Mouse (Mus musculus) liver, embryonic 11.5 days (tissue): ENCODE measurements around the gene Ndufs7. TPM values are rescaled to one million over a fixed set of nuclear protein-coding genes. Genes with fewer than 3 reads are reported as not detected.

Source experiments
- ATAC-seq: fragments of 200-750 bp; cut with Nextera tagmentation; replicated peaks from 2 replicates; pipeline ENCODE4 v1.8.0; 2017; ENCODE audit warnings: moderate number of reproducible peaks, mild to moderate bottlenecking, moderate TSS enrichment, moderate library complexity; ENCODE audit not compliant: low FRiP score
- DNase-seq: peaks from one replicate; pipeline ENCODE4 v3.0.0-alpha.2; 2017; ENCODE audit warnings: low spot score
- H3K27ac ChIP-seq: fragments of 300-500 bp; sonication (generic); 2 replicates; pipeline ENCODE4 v1.5.1; 2014; ENCODE audit warnings: mild to moderate bottlenecking, low read depth, low read length, control low read depth
- H3K27me3 ChIP-seq: fragments of 300-500 bp; sonication (generic); replicated peaks from 2 replicates; pipeline ENCODE4 v1.6.1; 2014; ENCODE audit warnings: low read length, mixed read lengths; ENCODE audit not compliant: control insufficient read depth, insufficient read depth
- H3K36me3 ChIP-seq: fragments of 300-500 bp; sonication (generic); 2 replicates; pipeline ENCODE4 v1.6.1; 2014; ENCODE audit warnings: mild to moderate bottlenecking, low read length, moderate library complexity, mixed read lengths; ENCODE audit not compliant: control insufficient read depth, insufficient read depth
- H3K4me1 ChIP-seq: fragments of 300-500 bp; sonication (generic); replicated peaks from 2 replicates; pipeline ENCODE4 v1.6.1; 2014; ENCODE audit warnings: low read length, mixed read lengths; ENCODE audit not compliant: control insufficient read depth, insufficient read depth
- H3K4me2 ChIP-seq: fragments of 300-500 bp; sonication (generic); 2 replicates; pipeline ENCODE4 v1.6.1; 2014; ENCODE audit warnings: mild to moderate bottlenecking, control low read depth, moderate library complexity
- H3K4me3 ChIP-seq: fragments of 300-500 bp; sonication (generic); 2 replicates; pipeline ENCODE4 v1.5.1; 2014; ENCODE audit warnings: low read depth, low read length, control low read depth
- H3K9ac ChIP-seq: fragments of 300-500 bp; sonication (generic); 2 replicates; pipeline ENCODE4 v1.6.1; 2014; ENCODE audit warnings: low read depth, low read length, control low read depth
- H3K9me3 ChIP-seq: fragments of 300-500 bp; sonication (generic); 2 replicates; pipeline ENCODE4 v1.6.1; 2016; ENCODE audit warnings: low read length, inconsistent platforms, mixed read lengths; ENCODE audit not compliant: control insufficient read depth
- WGBS: fragments of 180-500 bp; shearing (Covaris S2); extraction: QIAGEN DNeasy Blood & Tissue Kit; methylation state at CpG from one replicate; pipeline ENCODE4 v1.1.7; 2014; 5-methylcytosine and 5-hydroxymethylcytosine counted together
- polyA plus RNA-seq: library from polyadenylated mRNA; unstranded; fragments of >200 nt; fragmentation: Nextera tagmentation; extraction: Ambion mirVana; gene quantifications from 2 replicates; pipeline ENCODE4 v1.2.1, GENCODE M21; 2014

Ndufs7 gene
- polyA plus RNA-seq, 1 experiment from 2014 or later: 427 TPM

DNA sequence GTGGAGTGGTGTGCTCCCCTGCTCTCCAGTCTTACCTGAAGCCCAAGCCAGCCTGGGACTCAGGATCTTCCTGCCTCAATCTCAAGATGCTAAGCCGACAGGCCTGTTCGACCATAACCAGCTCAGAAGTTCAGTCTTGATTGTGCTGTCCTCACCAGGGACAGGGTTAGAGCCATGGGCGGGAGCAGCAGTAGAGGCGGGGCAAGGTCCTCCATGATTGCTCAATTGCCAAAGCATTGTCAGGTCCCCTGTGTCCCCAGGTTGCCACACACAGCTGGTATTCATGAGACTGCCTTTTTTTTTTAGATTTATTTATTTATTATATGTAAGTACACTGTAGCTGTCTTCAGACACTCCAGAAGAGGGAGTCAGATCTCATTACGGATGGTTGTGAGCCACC is 27.3 kb downstream of the Ndufs7 start:
- no peak for ATAC-seq
- Histone ChIP-seq H3K4me2 (no peak overlapping the region), H3K36me3 (peaks cover 62% of the 10 kb centered on the region), H3K9ac (no peak overlapping the region), H3K9me3 (no peaks in the 10 kb centered on the region), H3K4me3 (no peak overlapping the region), H3K27ac (no peak overlapping the region), H3K27me3 (no peaks in the 10 kb centered on the region), H3K4me1 (peaks cover 15% of the 10 kb centered on the region)
- DNase-seq: no peak
- 83% methylated on average over 5 of the region's 5 CpGs for WGBS

DNA sequence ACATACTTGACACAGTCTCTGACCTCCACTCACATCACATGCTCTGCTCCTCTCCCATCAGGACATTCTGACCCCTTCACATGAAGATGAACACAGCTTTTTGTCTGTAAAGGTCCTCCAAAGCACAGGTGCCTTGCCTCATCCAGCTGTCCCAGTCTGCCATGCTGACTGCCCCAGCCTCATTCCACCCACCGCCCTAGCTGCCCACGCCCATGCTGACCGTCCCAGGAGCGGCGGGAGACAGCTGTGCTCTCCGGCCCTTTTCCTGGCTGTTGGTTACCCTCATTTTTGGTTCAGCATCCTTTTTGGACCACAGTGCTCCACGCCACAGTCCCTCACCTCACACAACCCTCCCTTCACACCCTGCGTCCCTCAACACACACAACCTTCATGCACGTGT is 29.5 kb downstream of the Ndufs7 start:
- Histone ChIP-seq H3K4me3 (no peak overlapping the region), H3K36me3 (peaks cover 76% of the 10 kb centered on the region), H3K27ac (no peak overlapping the region), H3K9ac (no peak overlapping the region), H3K27me3 (no peaks in the 10 kb centered on the region), H3K4me2 (no peak overlapping the region), H3K4me1 (peaks cover 3% of the 10 kb centered on the region; the same call in 1 of the 2 replicates), H3K9me3 (no peaks in the 10 kb centered on the region)
- 95% methylated on average over 9 of the region's 9 CpGs for WGBS
- ATAC-seq: no peak
- no peak for DNase-seq

DNA sequence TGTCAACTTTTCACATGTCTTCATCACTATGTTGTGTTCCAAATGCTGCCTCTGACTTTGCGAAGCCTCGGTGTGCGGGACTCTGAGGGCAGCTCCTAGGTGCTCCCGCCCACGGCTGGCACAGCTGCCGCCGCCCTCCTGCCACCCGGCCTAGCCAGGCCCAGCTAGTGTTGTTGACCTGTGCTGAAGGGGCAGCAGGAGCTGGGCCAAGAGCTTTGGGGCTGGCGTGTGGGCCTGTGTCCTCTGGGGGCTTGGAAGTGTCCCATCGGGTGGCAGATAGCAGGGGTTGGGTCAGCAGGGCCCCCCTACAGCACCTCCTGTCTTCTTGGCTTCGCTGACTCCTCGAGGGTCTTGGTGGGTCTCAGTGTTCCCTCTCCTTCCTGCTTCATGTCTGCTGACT is 30.4 kb downstream of the Ndufs7 start:
- Histone ChIP-seq H3K4me2 (no peak overlapping the region), H3K9ac (no peak overlapping the region), H3K9me3 (no peaks in the 10 kb centered on the region), H3K4me3 (no peak overlapping the region), H3K27me3 (no peaks in the 10 kb centered on the region), H3K27ac (no peak overlapping the region), H3K4me1 (no peaks in the 10 kb centered on the region; the same call in 1 of the 2 replicates), H3K36me3 (peaks cover 79% of the 10 kb centered on the region)
- DNase-seq (no peak), ATAC-seq (no peak)
- 90% methylated on average over 12 of the region's 12 CpGs for WGBS

DNA sequence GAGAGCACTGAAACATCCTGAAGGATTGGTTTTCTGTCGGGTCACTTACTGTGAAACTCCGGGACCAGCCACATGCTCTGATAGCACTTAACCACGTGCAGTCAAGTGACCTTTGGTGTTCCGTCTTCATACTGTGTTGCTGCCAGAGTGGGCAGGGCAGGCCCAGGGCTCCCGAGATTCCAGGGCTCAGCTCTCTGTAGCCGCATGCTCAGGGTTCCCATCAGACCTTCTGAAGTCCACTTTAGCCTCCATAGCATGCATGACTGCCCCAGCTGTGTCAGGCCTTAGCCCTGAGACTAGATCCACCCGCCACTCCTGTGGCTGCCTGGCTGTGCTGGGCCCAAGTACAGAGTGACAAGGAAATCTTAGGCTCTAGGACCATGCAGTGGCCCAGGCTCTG is 32.4 kb downstream of the Ndufs7 start:
- no peaks in the 10 kb centered on the region for H3K4me1 ChIP-seq
- whole genome bisulfite sequencing: 85% methylated on average over 7 of the region's 7 CpGs
- H3K27ac ChIP-seq: no peak overlapping the region
- peaks cover 80% of the 10 kb centered on the region for H3K36me3 ChIP-seq
- H3K27me3 ChIP-seq: no peaks in the 10 kb centered on the region
- DNase-seq (no peak), ATAC-seq (no peak)
- H3K9ac ChIP-seq: no peak overlapping the region
- H3K4me2 ChIP-seq: no peak overlapping the region
- H3K4me3 ChIP-seq: no peak overlapping the region
- H3K9me3 ChIP-seq: no peaks in the 10 kb centered on the region

DNA sequence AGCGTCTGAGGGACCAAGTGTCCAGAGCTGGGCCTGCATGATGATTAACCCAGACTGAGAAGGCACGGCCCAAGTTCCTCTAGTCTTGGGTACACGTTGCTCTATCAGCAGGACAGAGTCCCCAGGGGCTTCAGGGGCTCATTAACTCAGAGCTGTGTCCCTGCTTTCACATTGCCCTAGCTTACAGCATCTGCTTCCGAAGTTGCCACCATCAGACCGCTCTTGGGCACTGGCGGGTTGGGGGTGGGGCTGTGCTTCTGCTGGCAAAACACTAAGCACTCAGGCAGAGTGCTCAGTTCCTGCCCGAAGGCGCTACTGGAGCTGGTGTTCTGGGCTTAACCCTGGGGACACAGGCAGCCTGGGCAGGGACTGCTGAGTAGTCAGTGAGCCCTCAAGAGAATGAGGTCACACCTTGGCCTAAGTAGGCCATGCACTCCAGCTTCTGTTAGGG is 33.0 kb downstream of the Ndufs7 start:
- no peaks in the 10 kb centered on the region for H3K9me3 ChIP-seq
- H3K9ac ChIP-seq: no peak overlapping the region
- H3K27ac ChIP-seq: no peak overlapping the region
- no peak for DNase-seq
- 85% methylated on average over 8 of the region's 8 CpGs for WGBS
- no peak; the same call in 1 of the 2 replicates for ATAC-seq
- no peak overlapping the region for H3K4me2 ChIP-seq
- no peak overlapping the region for H3K4me3 ChIP-seq
- no peaks in the 10 kb centered on the region for H3K4me1 ChIP-seq
- no peaks in the 10 kb centered on the region for H3K27me3 ChIP-seq
- H3K36me3 ChIP-seq: peaks cover 82% of the 10 kb centered on the region

DNA sequence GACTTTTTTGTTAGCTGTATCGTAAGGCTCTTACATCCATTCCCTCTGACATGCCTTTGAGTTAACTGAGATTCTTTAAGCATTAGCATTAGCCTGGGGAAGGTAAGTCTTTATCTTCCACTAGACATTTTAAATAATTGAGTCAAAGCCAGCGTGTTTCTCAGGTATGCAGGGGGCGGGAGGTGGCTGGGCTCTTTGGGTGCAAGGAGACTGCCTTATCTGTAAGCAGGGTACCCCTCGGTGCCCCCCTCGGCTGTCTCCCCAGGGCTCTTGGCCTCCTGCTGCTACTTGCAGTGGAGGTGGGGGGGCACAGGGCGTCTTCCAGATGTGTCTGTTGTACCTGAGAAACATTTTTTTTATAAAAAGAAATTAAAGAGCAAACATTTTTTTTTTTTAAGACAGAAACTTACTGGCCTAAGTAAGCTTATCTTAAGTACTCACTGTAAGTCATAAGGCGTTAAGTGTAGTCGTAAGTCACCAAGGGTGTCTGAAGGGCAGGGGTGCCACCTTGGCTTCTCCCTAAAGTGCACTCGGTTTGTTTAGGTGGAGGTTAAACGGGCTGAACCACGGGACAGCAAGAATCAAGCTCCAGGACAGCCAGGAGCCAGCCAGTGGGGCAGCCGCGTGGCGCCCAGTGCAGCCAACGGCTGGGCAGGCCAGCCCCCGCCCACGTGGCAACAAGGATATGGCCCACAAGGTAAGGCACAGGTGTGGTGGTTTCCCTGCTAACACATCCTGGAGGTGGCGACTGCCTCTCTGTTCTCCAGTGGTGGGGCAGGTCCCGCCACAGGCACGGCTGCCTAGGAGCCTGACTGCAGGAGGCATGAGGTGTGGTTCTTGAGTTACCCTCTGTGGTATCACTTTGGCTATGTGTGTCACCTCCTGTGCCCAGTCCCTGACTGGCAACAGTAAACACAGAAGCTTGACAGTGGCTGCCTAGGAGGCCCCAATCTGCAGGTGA is 33.8 kb downstream of the Ndufs7 start:
- WGBS: 87% methylated on average over 20 of the region's 20 CpGs
- Histone ChIP-seq H3K9ac (no peak overlapping the region), H3K4me3 (no peak overlapping the region), H3K4me1 (no peaks in the 10 kb centered on the region), H3K4me2 (no peak overlapping the region), H3K27ac (no peak overlapping the region), H3K36me3 (peaks cover 81% of the 10 kb centered on the region), H3K27me3 (no peaks in the 10 kb centered on the region), H3K9me3 (no peaks in the 10 kb centered on the region)
- DNase-seq: no peak
- no peak for ATAC-seq

DNA sequence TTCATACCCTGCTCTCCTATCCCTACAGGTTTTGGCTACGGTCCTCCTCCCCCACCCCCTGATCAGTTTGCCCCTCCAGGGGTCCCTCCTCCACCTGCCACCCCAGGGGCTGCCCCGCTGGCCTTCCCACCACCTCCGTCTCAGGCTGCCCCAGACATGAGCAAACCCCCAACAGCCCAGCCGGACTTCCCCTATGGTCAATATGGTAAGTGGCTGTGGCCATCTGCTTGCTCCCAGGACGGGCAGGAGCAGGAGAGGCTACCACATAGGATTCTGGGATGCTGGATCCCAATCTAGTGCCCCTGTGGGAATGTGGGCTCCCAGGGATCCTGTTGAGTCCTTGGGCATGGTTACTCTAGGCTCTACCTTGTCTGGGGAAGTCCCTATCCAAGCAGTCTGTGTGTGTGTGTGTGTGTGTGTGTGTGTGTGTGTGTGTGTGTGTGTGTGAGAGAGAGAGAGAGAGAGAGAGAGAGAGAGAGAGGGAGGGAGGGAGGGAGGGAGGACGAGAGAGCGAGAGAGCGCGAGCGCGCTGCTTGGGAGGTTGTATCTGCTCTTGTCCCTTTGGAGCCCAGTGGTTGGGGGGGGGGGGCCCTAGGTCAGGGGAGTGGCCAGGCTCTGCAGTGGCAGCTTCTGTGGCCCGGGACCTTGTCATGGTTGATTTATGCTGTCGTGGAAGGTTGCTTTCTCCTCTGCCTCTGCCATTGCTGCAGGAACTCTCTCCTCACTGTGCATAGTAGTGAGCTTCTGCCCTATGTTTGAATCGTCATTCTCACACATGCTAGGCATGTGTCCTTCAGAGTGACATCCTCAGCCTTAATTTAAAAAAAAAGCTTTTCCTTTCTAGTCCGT is 36.5 kb downstream of the Ndufs7 start:
- no peaks in the 10 kb centered on the region for H3K4me1 ChIP-seq
- H3K9ac ChIP-seq: no peak overlapping the region
- no peaks in the 10 kb centered on the region for H3K27me3 ChIP-seq
- no peak for DNase-seq
- ATAC-seq: no peak
- no peak overlapping the region for H3K4me3 ChIP-seq
- 83% methylated on average over 15 of the region's 15 CpGs for WGBS
- H3K27ac ChIP-seq: no peak overlapping the region
- peaks cover 62% of the 10 kb centered on the region for H3K36me3 ChIP-seq
- H3K4me2 ChIP-seq: no peak overlapping the region
- H3K9me3 ChIP-seq: no peaks in the 10 kb centered on the region

DNA sequence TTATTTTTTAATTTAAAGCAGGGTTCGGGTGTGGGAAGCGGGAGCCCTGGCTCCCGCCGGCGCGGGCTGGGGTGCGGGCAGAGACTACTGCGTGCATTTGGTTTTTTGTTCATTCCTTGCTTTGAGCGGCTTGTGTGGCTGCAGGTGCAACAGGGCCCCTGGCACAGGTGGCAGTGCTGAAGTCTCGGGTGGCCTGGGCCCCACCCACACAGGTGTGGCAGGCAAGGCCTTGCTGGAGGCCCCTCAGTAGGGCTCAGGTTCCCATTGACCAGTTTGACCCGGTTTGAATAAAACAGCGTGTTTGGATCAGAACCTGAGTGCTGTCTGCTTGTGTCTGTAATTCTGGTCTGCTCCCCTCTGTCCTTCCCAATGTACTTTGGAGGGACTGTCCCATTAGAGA is 39.2 kb downstream of the Ndufs7 start:
- 92% methylated on average over 12 of the region's 12 CpGs for WGBS
- peaks cover 45% of the 10 kb centered on the region for H3K36me3 ChIP-seq
- H3K27ac ChIP-seq: no peak overlapping the region
- no peak overlapping the region for H3K9ac ChIP-seq
- H3K4me2 ChIP-seq: no peak overlapping the region
- ATAC-seq (no peak), DNase-seq (no peak)
- H3K4me3 ChIP-seq: no peak overlapping the region
- no peaks in the 10 kb centered on the region for H3K9me3 ChIP-seq
- no peaks in the 10 kb centered on the region for H3K27me3 ChIP-seq
- no peaks in the 10 kb centered on the region; the same call in 1 of the 2 replicates for H3K4me1 ChIP-seq
